Mouse (Mus musculus) kidney, embryonic 15.5 days (tissue): ENCODE measurements around the gene Cox7a2. TPM values are rescaled to one million over a fixed set of nuclear protein-coding genes. Genes with fewer than 3 reads are reported as not detected.

Experiments used
- ATAC-seq: fragments of 200-750 bp; cut with Nextera tagmentation; replicated peaks from 2 replicates; pipeline ENCODE4 v1.8.0; 2017; ENCODE audit warnings: moderate TSS enrichment; ENCODE audit not compliant: low FRiP score
- H3K27ac ChIP-seq: fragments of 300-500 bp; sonication (generic); 2 replicates; pipeline ENCODE4 v1.5.1; 2015; ENCODE audit warnings: mild to moderate bottlenecking, inconsistent platforms
- H3K27me3 ChIP-seq: fragments of 300-500 bp; sonication (generic); 2 replicates; pipeline ENCODE4 v1.6.1; 2015; ENCODE audit warnings: inconsistent platforms
- H3K36me3 ChIP-seq: fragments of 300-500 bp; sonication (generic); 2 replicates; pipeline ENCODE4 v1.6.1; 2015; ENCODE audit warnings: inconsistent platforms
- H3K4me1 ChIP-seq: fragments of 300-500 bp; sonication (generic); 2 replicates; pipeline ENCODE4 v1.6.1; 2015; ENCODE audit warnings: inconsistent platforms
- H3K4me2 ChIP-seq: fragments of 300-500 bp; sonication (generic); 2 replicates; pipeline ENCODE4 v1.6.1; 2015; ENCODE audit warnings: moderate library complexity, mild to moderate bottlenecking, inconsistent platforms
- H3K4me3 ChIP-seq: fragments of 300-500 bp; sonication (generic); replicated peaks from 2 replicates; pipeline ENCODE4 v1.5.1; 2015; ENCODE audit warnings: mild to moderate bottlenecking, inconsistent platforms
- H3K9ac ChIP-seq: fragments of 300-500 bp; sonication (generic); 2 replicates; pipeline ENCODE4 v1.6.1; 2015; ENCODE audit warnings: mild to moderate bottlenecking, inconsistent platforms
- H3K9me3 ChIP-seq: fragments of 300-500 bp; sonication (generic); replicated peaks from 2 replicates; pipeline ENCODE4 v1.6.1; 2016; ENCODE audit warnings: inconsistent platforms
- WGBS: fragments of 180-500 bp; shearing (Covaris S2); methylation state at CpG from one replicate; pipeline ENCODE4 v1.1.7; 2015; ENCODE audit warnings: mixed read lengths; 5-methylcytosine and 5-hydroxymethylcytosine counted together
- polyA plus RNA-seq: library from polyadenylated mRNA; unstranded; fragments of >200 nt; fragmentation: Nextera tagmentation; extraction: Ambion mirVana; gene quantifications from 2 replicates; pipeline ENCODE4 v1.2.1, GENCODE M21; 2015

Cox7a2 gene
- polyA plus RNA-seq, 1 experiment from 2014 or later, result 718 TPM

DNA sequence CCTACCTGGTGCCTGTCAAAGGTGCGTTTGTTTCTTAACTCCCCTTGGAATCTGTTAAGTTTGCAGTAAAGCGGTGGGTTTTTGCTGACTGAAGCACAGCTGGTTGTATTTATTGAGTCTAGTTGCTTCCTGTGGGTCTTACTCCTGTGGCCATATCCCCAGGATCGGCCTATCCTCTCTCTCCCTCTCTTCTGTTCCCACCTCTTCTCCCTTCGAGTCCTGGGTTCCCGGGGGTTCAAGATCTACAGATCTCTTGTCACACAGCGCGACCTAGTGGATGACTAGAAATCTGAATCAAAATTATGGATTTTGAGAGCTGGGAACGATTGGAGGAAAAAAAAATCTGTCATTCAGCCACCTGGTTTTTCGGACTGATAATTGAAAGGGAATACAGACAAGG, 38.6 kb downstream of the Cox7a2 start:
- Histone ChIP-seq H3K27ac (no peak overlapping the region), H3K27me3 (peaks cover 39% of the 10 kb centered on the region), H3K9ac (no peak overlapping the region), H3K36me3 (no peaks in the 10 kb centered on the region), H3K4me3 (no peak overlapping the region), H3K9me3 (no peaks in the 10 kb centered on the region), H3K4me2 (peak overlapping the region; percentile 90), H3K4me1 (peaks cover 42% of the 10 kb centered on the region)
- 7% methylated on average over 9 of the region's 9 CpGs for WGBS
- no peak for ATAC-seq

GRCm38 (mm10) chr9:79720143-79720542, 39.5 kb downstream of the Cox7a2 start:
- no peaks in the 10 kb centered on the region for H3K9me3 ChIP-seq
- H3K4me2 ChIP-seq, result peak overlapping the region; percentile 90
- no peak overlapping the region for H3K27ac ChIP-seq
- 34% methylated on average over 9 of the region's 9 CpGs for WGBS
- peaks cover 39% of the 10 kb centered on the region for H3K27me3 ChIP-seq
- no peaks in the 10 kb centered on the region for H3K36me3 ChIP-seq
- peaks cover 47% of the 10 kb centered on the region for H3K4me1 ChIP-seq
- 0 out of 2 replicates have a peak overlapping the region, but pooled peaks have one; percentile 55 for H3K4me3 ChIP-seq
- no peak for ATAC-seq
- no peak overlapping the region for H3K9ac ChIP-seq

DNA sequence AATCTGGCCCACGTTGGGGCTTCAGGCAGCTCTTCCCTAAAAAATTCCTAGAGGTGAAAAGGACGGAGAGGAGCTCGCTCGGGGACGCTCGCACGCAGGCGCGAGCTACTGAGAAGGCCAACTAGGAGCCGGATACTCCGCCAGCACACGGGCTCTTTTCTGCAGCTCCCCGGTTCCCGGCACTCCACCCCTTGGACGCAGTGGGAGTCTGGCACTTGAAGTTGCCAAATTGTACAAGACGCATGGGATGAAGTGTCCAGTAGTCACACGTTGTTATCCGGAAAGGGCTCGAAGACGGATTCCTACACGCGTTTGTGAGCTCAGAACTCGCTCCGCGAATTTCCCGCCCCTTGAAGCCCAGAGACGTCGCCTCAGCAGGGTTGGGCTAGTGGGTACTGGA, 40.2 kb downstream of the Cox7a2 start:
- WGBS, result 2% methylated on average over 28 of the region's 28 CpGs
- Histone ChIP-seq H3K4me1 (peaks cover 54% of the 10 kb centered on the region), H3K9ac (peak overlapping the region; percentile 43), H3K36me3 (no peaks in the 10 kb centered on the region), H3K27me3 (peaks cover 39% of the 10 kb centered on the region), H3K9me3 (no peaks in the 10 kb centered on the region), H3K4me3 (peak overlapping the region; percentile 55), H3K4me2 (peak overlapping the region; percentile 90), H3K27ac (no peak overlapping the region)
- no peak for ATAC-seq

- ATAC-seq, result peak; percentile 68
- Histone ChIP-seq H3K27me3 (peaks cover 39% of the 10 kb centered on the region), H3K4me1 (peaks cover 60% of the 10 kb centered on the region), H3K9me3 (no peaks in the 10 kb centered on the region), H3K4me2 (peak within 1 kb of the TSS; percentile 90), H3K36me3 (no peaks in the 10 kb centered on the region), H3K27ac (peak within 1 kb of the TSS; percentile 75), H3K9ac (peak within 1 kb of the TSS; percentile 43), H3K4me3 (peak within 1 kb of the TSS; percentile 55)
- under 1% methylated on average over 64 of the region's 64 CpGs for WGBS
Observed at GRCm38 (mm10) chr9:79718481-79719370, 41.0 kb downstream of the Cox7a2 start, which contains the start of gene Col12a1. Gene Col12a1, minus strand, starts transcription at chr9:79718831.

GRCm38 (mm10) chr9:79717836-79718475, 41.7 kb downstream of the Cox7a2 start:
- ATAC-seq, result peak; percentile 29

DNA sequence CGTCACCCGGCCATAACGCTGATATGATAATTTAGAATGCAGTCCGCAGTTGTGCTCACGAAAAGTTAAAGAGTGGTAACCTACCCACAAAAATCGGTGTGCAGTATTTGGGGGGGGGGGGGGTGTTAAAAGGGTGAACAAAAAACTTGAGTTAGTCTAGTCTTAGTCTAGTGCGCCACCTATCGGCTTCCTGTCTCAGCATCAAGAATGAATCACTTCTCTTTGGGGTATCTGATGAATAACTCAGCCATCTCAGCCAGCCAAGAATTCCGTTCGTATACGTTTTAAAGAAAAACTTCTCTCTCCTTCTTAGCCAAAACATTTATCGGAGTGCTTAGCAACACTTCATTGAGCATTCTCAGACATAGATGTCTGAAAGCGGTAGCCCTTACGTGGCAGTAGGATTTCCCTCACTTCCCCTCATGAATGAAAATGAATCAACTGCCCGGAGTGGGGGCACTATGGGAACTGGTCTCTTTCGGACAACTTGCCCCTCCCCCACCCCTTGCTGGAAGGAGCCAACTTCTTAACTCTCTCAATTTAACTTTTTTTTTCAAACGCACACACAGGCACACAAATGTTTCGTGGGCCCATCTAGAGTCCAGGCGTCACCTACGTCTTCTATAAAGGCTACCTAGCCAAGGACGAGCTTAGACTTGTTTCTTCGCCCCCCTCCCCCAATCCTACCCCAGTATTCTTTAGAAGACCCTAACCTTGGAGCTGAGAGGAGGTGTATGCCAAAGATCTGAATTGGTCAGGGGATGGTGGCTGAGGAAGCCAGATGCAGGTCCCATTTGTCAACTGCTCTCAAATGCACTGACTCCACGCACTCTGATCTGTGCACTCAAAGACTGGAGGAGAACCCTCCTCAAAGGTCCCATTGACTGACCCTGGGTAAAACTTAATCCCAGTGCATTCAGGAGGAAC, 42.5 kb downstream of the Cox7a2 start:
- H3K4me2 ChIP-seq, result peak overlapping the region; percentile 90
- H3K9me3 ChIP-seq, result no peaks in the 10 kb centered on the region
- H3K27me3 ChIP-seq, result peaks cover 39% of the 10 kb centered on the region
- ATAC-seq, result peak; percentile 20; the same call in 1 of the 2 replicates
- peak overlapping the region; percentile 75 for H3K27ac ChIP-seq
- H3K4me3 ChIP-seq, result peak overlapping the region; percentile 55
- peaks cover 60% of the 10 kb centered on the region for H3K4me1 ChIP-seq
- H3K9ac ChIP-seq, result peak overlapping the region; percentile 29; the same call in 1 of the 2 replicates
- 6% methylated on average over 23 of the region's 23 CpGs for WGBS
- H3K36me3 ChIP-seq, result no peaks in the 10 kb centered on the region

More at GRCm38 (mm10) chr9:79717836-79718475, 41.7 kb downstream of the Cox7a2 start:
- Histone ChIP-seq H3K36me3 (no peaks in the 10 kb centered on the region), H3K4me1 (peaks cover 60% of the 10 kb centered on the region), H3K27me3 (peaks cover 39% of the 10 kb centered on the region), H3K9me3 (no peaks in the 10 kb centered on the region), H3K4me2 (peak overlapping the region; percentile 90), H3K4me3 (peak overlapping the region; percentile 55), H3K27ac (peak overlapping the region; percentile 75), H3K9ac (peak overlapping the region; percentile 43)
- WGBS, result 2% methylated on average over 22 of the region's 22 CpGs

- Histone ChIP-seq H3K27ac (no peak overlapping the region), H3K9me3 (no peaks in the 10 kb centered on the region), H3K4me1 (peaks cover 60% of the 10 kb centered on the region)
Observed at GRCm38 (mm10) chr9:79716496-79716895, 43.2 kb downstream of the Cox7a2 start.

DNA sequence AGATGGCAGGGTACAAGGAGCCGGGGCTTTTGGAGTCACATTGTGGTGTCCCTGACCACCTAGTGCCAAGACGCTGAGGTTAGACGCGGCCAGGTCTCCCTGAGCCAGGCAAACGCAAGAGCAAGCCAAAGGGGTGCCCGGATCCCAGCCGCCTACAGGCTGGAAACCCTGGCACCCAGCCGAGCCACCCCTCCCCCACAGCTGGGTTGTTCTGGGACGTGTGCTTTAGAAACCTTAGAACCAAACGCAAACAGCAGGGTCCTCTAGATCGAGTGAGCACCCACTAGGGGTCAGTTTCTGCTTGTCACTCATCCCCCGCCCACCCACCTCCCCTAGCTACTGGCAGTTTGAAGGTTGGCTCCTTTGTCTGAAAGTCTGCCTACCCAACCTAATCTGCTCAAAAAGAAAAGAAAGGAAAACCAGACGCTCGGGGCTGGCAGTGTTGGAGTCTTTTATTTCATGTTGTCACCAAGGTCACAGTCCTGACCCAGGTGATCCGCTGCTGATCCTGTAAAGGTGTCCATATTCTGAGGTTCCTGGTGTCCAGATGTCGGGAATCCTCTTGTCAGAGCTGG, 45.1 kb downstream of the Cox7a2 start:
- 9% methylated on average over 16 of the region's 16 CpGs for WGBS
- no peak overlapping the region for H3K27ac ChIP-seq
- H3K4me1 ChIP-seq, result peaks cover 49% of the 10 kb centered on the region
- H3K27me3 ChIP-seq, result peaks cover 24% of the 10 kb centered on the region
- H3K4me2 ChIP-seq, result peak overlapping the region; percentile 57
- H3K4me3 ChIP-seq, result peak overlapping the region; percentile 29
- peak; percentile 31; the same call in 1 of the 2 replicates for ATAC-seq
- H3K9ac ChIP-seq, result no peak overlapping the region
- H3K9me3 ChIP-seq, result no peaks in the 10 kb centered on the region
- no peaks in the 10 kb centered on the region for H3K36me3 ChIP-seq

More at GRCm38 (mm10) chr9:79716496-79716895, 43.2 kb downstream of the Cox7a2 start:
- Histone ChIP-seq H3K4me3 (peak overlapping the region; percentile 55), H3K9ac (no peak overlapping the region), H3K36me3 (no peaks in the 10 kb centered on the region), H3K27me3 (peaks cover 39% of the 10 kb centered on the region), H3K4me2 (peak overlapping the region; percentile 90)
- ATAC-seq, result no peak
- 34% methylated on average over 5 of the region's 5 CpGs for WGBS

Other genes with a start within 250 kb of the Cox7a2 start
- 30.5 and 33.5 TPM in 2 replicates for gene Col12a1, start 41.0 kb downstream of the Cox7a2 start, polyA plus RNA-seq
- gene Tmem30a, start 33.6 kb upstream of the Cox7a2 start, polyA plus RNA-seq, result 81.1 and 85.6 TPM in 2 replicates